Mouse (Mus musculus): ENCODE measurements around the gene Cxadr. TPM values are rescaled to one million over a fixed set of nuclear protein-coding genes. Genes with fewer than 3 reads are reported as not detected.

Cxadr gene
- polyA plus RNA-seq, 1 experiment, result 0.67 TPM

DNA sequence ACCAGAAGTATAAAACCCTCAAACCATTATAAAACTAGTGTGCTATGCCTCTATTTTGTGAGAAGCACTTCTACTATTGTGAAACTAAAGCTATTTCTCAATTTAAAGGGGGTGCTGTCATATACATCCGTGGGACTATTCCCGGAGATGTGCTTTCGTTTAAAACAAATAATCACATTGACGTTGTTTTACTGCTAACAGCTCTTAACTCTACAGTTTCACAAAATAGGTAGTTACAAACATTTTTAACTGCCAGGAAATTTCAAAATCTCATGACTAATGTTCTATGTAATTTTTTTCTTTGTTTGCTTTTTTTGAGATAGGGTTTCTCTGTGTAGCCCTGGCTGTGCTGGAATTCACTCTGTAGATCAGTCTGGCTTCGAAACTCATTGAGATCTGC, 77.2 kb downstream of the Cxadr start:
- no peak for TF ChIP-seq TCF12 (IDR thresholded peaks at IDR 0.05; ENCODE audit: insufficient read depth, poor library complexity, severe bottlenecking)
- H3K27me3 ChIP-seq (ENCODE audit: control insufficient read depth, insufficient read depth, insufficient read length), result no peaks in the 10 kb centered on the region
- no peak overlapping the region for H3ac ChIP-seq (ENCODE audit: control insufficient read depth, insufficient read length)

DNA sequence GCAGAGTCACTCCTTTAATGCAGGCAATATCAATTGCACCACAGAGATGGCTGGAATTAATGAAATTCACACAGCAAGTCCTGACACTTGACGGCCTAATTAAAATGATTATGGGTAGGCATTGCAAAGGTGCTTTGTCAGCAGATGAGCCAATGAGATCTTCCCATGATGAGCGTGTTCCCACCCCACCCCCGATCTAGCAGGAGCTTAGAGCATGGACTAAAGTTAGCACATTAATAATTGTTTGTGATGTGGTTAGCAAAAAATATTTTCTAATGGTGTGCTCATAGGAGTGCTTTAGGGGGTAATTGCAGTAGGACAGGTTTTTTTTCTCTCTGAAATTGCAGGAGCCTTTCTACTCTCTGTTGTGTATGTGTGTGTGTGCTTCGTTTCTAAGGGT, 87.8 kb downstream of the Cxadr start:
- Histone ChIP-seq H3K79me2 (ENCODE audit: control insufficient read depth, insufficient read depth) (no peaks in the 10 kb centered on the region), H3K36me3 (ENCODE audit: control insufficient read depth, insufficient read depth) (no peaks in the 10 kb centered on the region), H3ac (ENCODE audit: control insufficient read depth, insufficient read length) (no peak overlapping the region), H3K27me3 (ENCODE audit: control insufficient read depth, insufficient read depth, insufficient read length) (no peaks in the 10 kb centered on the region), H3K4me2 (ENCODE audit: low read depth) (no peak overlapping the region), H3K4me3 (no peak overlapping the region)
- TF ChIP-seq USF1 (IDR thresholded peaks at IDR 0.05; ENCODE audit: low read depth), result no peak
- TF ChIP-seq MYOG (IDR thresholded peaks at IDR 0.05; ENCODE audit: control insufficient read depth in 1 of 3, insufficient read depth in 1 of 3, insufficient read length in 2 of 3, low read depth in 2 of 3), result no peak
- no peak for TF ChIP-seq TCF3 (IDR thresholded peaks at IDR 0.05; ENCODE audit: insufficient read length, low read depth)
- no peak for TF ChIP-seq MYOD1 (IDR thresholded peaks at IDR 0.05; ENCODE audit: control insufficient read depth in 1 of 3, insufficient read length in 2 of 3, low read depth in 2 of 3)
- TF ChIP-seq TCF12 (IDR thresholded peaks at IDR 0.05; ENCODE audit: insufficient read depth, poor library complexity, severe bottlenecking), result no peak
- no peak for TF ChIP-seq POLR2AphosphoS2 (IDR thresholded peaks at IDR 0.05; ENCODE audit: insufficient read length, low read depth)
- no peak for TF ChIP-seq SRF (IDR thresholded peaks at IDR 0.05; ENCODE audit: control insufficient read depth, insufficient read length, low read depth)
- no peak for TF ChIP-seq MAX (IDR thresholded peaks at IDR 0.05; ENCODE audit: low read depth)
- no peak for TF ChIP-seq POLR2A (IDR thresholded peaks at IDR 0.05; ENCODE audit: insufficient read length, low read depth)
- TF ChIP-seq CEBPB (IDR thresholded peaks at IDR 0.05; ENCODE audit: insufficient read depth, poor library complexity, severe bottlenecking), result no peak
- no peak for TF ChIP-seq E2F4 (IDR thresholded peaks at IDR 0.05; ENCODE audit: insufficient read depth)
- no peak for TF ChIP-seq REST (IDR thresholded peaks at IDR 0.05; ENCODE audit: insufficient read depth, insufficient read length)

More for the DNA sequence above, 77.2 kb downstream of the Cxadr start:
- Histone ChIP-seq H3K4me2 (ENCODE audit: low read depth) (no peak overlapping the region), H3K4me3 (no peak overlapping the region), H3K36me3 (ENCODE audit: control insufficient read depth, insufficient read depth) (no peaks in the 10 kb centered on the region), H3K79me2 (ENCODE audit: control insufficient read depth, insufficient read depth) (peaks cover 20% of the 10 kb centered on the region)

DNA sequence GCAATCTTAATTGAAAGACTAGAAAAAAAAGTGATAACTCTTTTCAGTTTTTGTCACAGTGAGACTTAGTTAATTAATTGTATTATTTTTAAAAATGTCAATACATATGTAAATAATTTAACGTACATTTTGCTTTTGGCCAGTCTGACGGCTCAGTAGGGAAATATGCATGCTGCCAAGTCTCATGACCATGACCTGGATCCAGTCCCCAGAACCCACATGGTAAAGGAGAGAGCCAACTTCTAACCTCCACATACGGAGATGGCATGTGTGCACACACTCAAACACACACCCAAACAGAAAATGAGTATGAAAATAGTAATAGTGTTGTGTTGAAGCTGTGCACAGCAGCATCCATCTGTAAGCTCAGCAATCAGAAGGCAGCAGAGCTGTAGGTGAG, 88.7 kb downstream of the Cxadr start:
- no peak overlapping the region for H3ac ChIP-seq (ENCODE audit: control insufficient read depth, insufficient read length)
- no peaks in the 10 kb centered on the region for H3K27me3 ChIP-seq (ENCODE audit: control insufficient read depth, insufficient read depth, insufficient read length)
- H3K36me3 ChIP-seq (ENCODE audit: control insufficient read depth, insufficient read depth), result no peaks in the 10 kb centered on the region
- H3K4me3 ChIP-seq, result no peak overlapping the region
- H3K4me2 ChIP-seq (ENCODE audit: low read depth), result no peak overlapping the region
- TF ChIP-seq POLR2AphosphoS2 (IDR thresholded peaks at IDR 0.05; ENCODE audit: insufficient read length, low read depth), result no peak
- TF ChIP-seq MYOG (IDR thresholded peaks at IDR 0.05; ENCODE audit: control insufficient read depth in 1 of 3, insufficient read depth in 1 of 3, insufficient read length in 2 of 3, low read depth in 2 of 3), result no peak
- no peak for TF ChIP-seq E2F4 (IDR thresholded peaks at IDR 0.05; ENCODE audit: insufficient read depth)
- TF ChIP-seq MYOD1 (IDR thresholded peaks at IDR 0.05; ENCODE audit: control insufficient read depth in 1 of 3, insufficient read length in 2 of 3, low read depth in 2 of 3), result no peak
- TF ChIP-seq CEBPB (IDR thresholded peaks at IDR 0.05; ENCODE audit: insufficient read depth, poor library complexity, severe bottlenecking), result no peak
- TF ChIP-seq TCF3 (IDR thresholded peaks at IDR 0.05; ENCODE audit: insufficient read length, low read depth), result no peak
- no peak for TF ChIP-seq REST (IDR thresholded peaks at IDR 0.05; ENCODE audit: insufficient read depth, insufficient read length)
- TF ChIP-seq POLR2A (IDR thresholded peaks at IDR 0.05; ENCODE audit: insufficient read length, low read depth), result no peak
- no peak for TF ChIP-seq USF1 (IDR thresholded peaks at IDR 0.05; ENCODE audit: low read depth)
- no peak for TF ChIP-seq SRF (IDR thresholded peaks at IDR 0.05; ENCODE audit: control insufficient read depth, insufficient read length, low read depth)
- no peak for TF ChIP-seq MAX (IDR thresholded peaks at IDR 0.05; ENCODE audit: low read depth)
- TF ChIP-seq TCF12 (IDR thresholded peaks at IDR 0.05; ENCODE audit: insufficient read depth, poor library complexity, severe bottlenecking), result no peak
- no peaks in the 10 kb centered on the region for H3K79me2 ChIP-seq (ENCODE audit: control insufficient read depth, insufficient read depth)

DNA sequence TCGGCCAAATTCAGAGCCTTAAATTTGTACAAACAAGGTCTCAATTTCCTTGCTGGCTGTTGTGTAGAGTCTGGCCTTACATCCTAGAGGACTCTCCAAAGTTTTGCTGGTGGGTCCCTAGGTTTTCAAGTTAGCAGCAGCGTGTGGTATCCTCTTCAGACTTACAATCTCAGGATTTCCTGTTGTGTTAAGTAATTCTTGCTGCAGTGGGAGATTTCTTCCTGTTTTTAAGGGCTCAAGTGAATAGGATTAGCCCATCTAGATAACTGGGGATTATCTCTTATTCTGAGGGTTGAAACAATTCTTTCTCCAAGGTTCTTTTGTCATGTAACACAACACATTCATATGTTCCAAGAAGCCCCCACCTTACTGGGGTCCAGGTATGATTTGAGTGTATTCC, 90.1 kb downstream of the Cxadr start:
- Histone ChIP-seq H3K79me2 (ENCODE audit: control insufficient read depth, insufficient read depth) (no peaks in the 10 kb centered on the region), H3K4me2 (ENCODE audit: low read depth) (no peak overlapping the region), H3K27me3 (ENCODE audit: control insufficient read depth, insufficient read depth, insufficient read length) (no peaks in the 10 kb centered on the region), H3K4me3 (no peak overlapping the region), H3K36me3 (ENCODE audit: control insufficient read depth, insufficient read depth) (no peaks in the 10 kb centered on the region), H3ac (ENCODE audit: control insufficient read depth, insufficient read length) (no peak overlapping the region)
- TF ChIP-seq TCF12 (IDR thresholded peaks at IDR 0.05; ENCODE audit: insufficient read depth, poor library complexity, severe bottlenecking), result no peak
- TF ChIP-seq MYOG (IDR thresholded peaks at IDR 0.05; ENCODE audit: control insufficient read depth in 1 of 3, insufficient read depth in 1 of 3, insufficient read length in 2 of 3, low read depth in 2 of 3), result no peak
- no peak for TF ChIP-seq SRF (IDR thresholded peaks at IDR 0.05; ENCODE audit: control insufficient read depth, insufficient read length, low read depth)
- TF ChIP-seq MYOD1 (IDR thresholded peaks at IDR 0.05; ENCODE audit: control insufficient read depth in 1 of 3, insufficient read length in 2 of 3, low read depth in 2 of 3), result no peak
- no peak for TF ChIP-seq POLR2A (IDR thresholded peaks at IDR 0.05; ENCODE audit: insufficient read length, low read depth)
- TF ChIP-seq CEBPB (IDR thresholded peaks at IDR 0.05; ENCODE audit: insufficient read depth, poor library complexity, severe bottlenecking), result no peak

DNA sequence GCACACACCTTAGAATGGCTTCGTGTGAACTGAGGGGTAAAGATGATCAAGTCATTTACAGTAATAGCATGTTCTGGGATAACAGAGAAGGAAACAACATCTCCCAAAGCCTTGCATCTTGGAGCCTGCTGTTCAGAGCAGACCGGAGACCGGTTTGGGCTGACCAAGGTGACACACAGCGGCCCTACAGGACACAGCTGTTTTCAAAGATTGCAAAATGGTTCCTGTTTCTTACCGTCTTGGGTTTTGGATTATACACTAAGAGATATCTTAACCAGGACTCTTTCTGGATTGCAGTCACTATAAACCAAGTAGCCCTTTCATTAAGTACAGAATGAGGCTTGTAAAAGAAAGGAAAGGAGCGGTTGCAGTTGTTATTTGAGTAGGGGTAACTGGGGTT, 97.4 kb downstream of the Cxadr start:
- no peaks in the 10 kb centered on the region for H3K79me2 ChIP-seq (ENCODE audit: control insufficient read depth, insufficient read depth)
- no peaks in the 10 kb centered on the region for H3K36me3 ChIP-seq (ENCODE audit: control insufficient read depth, insufficient read depth)
- no peak overlapping the region for H3K4me2 ChIP-seq (ENCODE audit: low read depth)
- no peak overlapping the region for H3ac ChIP-seq (ENCODE audit: control insufficient read depth, insufficient read length)
- TF ChIP-seq POLR2A (IDR thresholded peaks at IDR 0.05; ENCODE audit: insufficient read length, low read depth) (no peak), MYOD1 (IDR thresholded peaks at IDR 0.05; ENCODE audit: control insufficient read depth in 1 of 3, insufficient read length in 2 of 3, low read depth in 2 of 3) (no peak)
- no peak overlapping the region for H3K4me3 ChIP-seq
- no peaks in the 10 kb centered on the region for H3K27me3 ChIP-seq (ENCODE audit: control insufficient read depth, insufficient read depth, insufficient read length)
